8 mouse cellular contexts compared by ENCODE assay signal in the genomic region with DNA sequence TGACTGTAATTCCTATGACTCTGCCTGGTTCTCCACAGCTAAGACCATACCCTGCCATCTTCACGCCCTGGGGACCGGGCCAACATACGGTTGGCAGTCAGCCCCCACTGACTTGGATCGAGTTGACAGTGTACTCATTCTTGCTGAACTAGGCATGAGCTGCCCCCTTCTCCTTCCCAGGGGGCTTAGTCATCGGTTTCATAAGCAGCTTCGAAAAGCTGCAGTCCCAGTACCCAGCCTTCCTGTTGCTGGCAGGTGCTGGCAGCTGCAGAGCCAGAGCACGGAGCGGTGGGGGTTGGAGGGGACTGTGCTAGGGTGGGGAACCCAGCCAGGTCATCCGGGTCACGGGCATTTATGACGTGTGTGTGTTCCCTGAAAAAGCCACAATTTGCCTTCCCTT. TPM values are rescaled to one million over a fixed set of nuclear protein-coding genes. Genes with fewer than 3 reads are reported as not detected.
A peak's percentile ranks its signal among the peaks of the same experiment; 100 is the strongest.
DNase-seq lines count a peak whose midpoint lies in the region; ATAC-seq lines count a peak whose summit lies in the region.

No protein-coding gene starts in this region.

- ATAC-seq in hindbrain, embryonic 14.5 days (ENCODE audit: low FRiP score): peak; percentile 49; the same call in 1 of the 2 replicates
- no peak for ATAC-seq in hindbrain, embryonic 12.5 days (ENCODE audit: low FRiP score)
- 0 out of 2 replicates have a peak, but pooled peaks have one; percentile 20 for ATAC-seq in embryonic facial prominence, embryonic 15.5 days (ENCODE audit: insufficient number of reproducible peaks, low FRiP score, low TSS enrichment, low read depth)

- no peaks in the 10 kb centered on the region for H3K4me1 ChIP-seq in hindbrain, embryonic 14.5 days (replicated peaks; ENCODE audit: control insufficient read depth, insufficient read depth, low read length)
- H3K4me1 ChIP-seq in hindbrain, embryonic 12.5 days: peaks cover 3% of the 10 kb centered on the region; the same call in 1 of the 2 replicates
- peaks cover 30% of the 10 kb centered on the region for H3K4me1 ChIP-seq in embryonic facial prominence, embryonic 15.5 days

- no peaks in the 10 kb centered on the region for H3K27me3 ChIP-seq in hindbrain, embryonic 14.5 days (ENCODE audit: control insufficient read depth, insufficient read depth, low read length)
- no peaks in the 10 kb centered on the region for H3K27me3 ChIP-seq in hindbrain, embryonic 12.5 days
- H3K27me3 ChIP-seq in embryonic facial prominence, embryonic 15.5 days: no peaks in the 10 kb centered on the region

- 72% methylated on average over 11 of the region's 11 CpGs for WGBS in hindbrain, embryonic 14.5 days
- WGBS in hindbrain, embryonic 12.5 days: 80% methylated on average over 11 of the region's 11 CpGs
- WGBS in embryonic facial prominence, embryonic 15.5 days: 57% methylated on average over 11 of the region's 11 CpGs

- intact Hi-C loops in heart, postnatal 36 days (cut with DNase I): loop anchor here (1.0 to 5.0 kb wide), 2 partner anchors 27 to 39 kb away; no protein-coding TSS in a partner anchor

- no peak for DNase-seq in hindbrain, embryonic 14.5 days (ENCODE audit: low spot score)
- DNase-seq in MN1 (ENCODE audit: low spot score): peak; percentile 71
- DNase-seq in heart, postnatal 36 days: peak; percentile 42 to 48
- DNase-seq in lung, postnatal 4 days: peak; percentile 19 to 36
- peak; percentile 60 to 81 for DNase-seq in thymus, postnatal 36 days
- no peak for DNase-seq in kidney, postnatal 25 days

- H3K9me3 ChIP-seq in hindbrain, embryonic 14.5 days (ENCODE audit: control insufficient read depth, low read length): no peaks in the 10 kb centered on the region
- H3K9me3 ChIP-seq in hindbrain, embryonic 12.5 days (replicated peaks): no peaks in the 10 kb centered on the region
- no peaks in the 10 kb centered on the region for H3K9me3 ChIP-seq in embryonic facial prominence, embryonic 15.5 days (replicated peaks)

- H3K27ac ChIP-seq in hindbrain, embryonic 14.5 days: no peak overlapping the region
- H3K27ac ChIP-seq in hindbrain, embryonic 12.5 days: no peak overlapping the region
- 0 out of 2 replicates have a peak overlapping the region, but pooled peaks have one; percentile 72 for H3K27ac ChIP-seq in embryonic facial prominence, embryonic 15.5 days (replicated peaks)

- no peaks in the 10 kb centered on the region for H3K36me3 ChIP-seq in hindbrain, embryonic 14.5 days (replicated peaks; ENCODE audit: control insufficient read depth, insufficient read depth)
- no peaks in the 10 kb centered on the region for H3K36me3 ChIP-seq in hindbrain, embryonic 12.5 days
- no peaks in the 10 kb centered on the region for H3K36me3 ChIP-seq in embryonic facial prominence, embryonic 15.5 days

- no peak overlapping the region for H3K4me3 ChIP-seq in hindbrain, embryonic 14.5 days (replicated peaks; ENCODE audit: low read length)
- no peak overlapping the region for H3K4me3 ChIP-seq in hindbrain, embryonic 12.5 days
- H3K4me3 ChIP-seq in embryonic facial prominence, embryonic 15.5 days (replicated peaks): no peak overlapping the region

- H3K4me2 ChIP-seq in hindbrain, embryonic 14.5 days (replicated peaks): no peak overlapping the region
- H3K4me2 ChIP-seq in hindbrain, embryonic 12.5 days (replicated peaks): no peak overlapping the region
- peak overlapping the region; percentile 34; the same call in 1 of the 2 replicates for H3K4me2 ChIP-seq in embryonic facial prominence, embryonic 15.5 days (replicated peaks)

- H3K9ac ChIP-seq in hindbrain, embryonic 14.5 days: no peak overlapping the region
- no peak overlapping the region for H3K9ac ChIP-seq in hindbrain, embryonic 12.5 days
- no peak overlapping the region for H3K9ac ChIP-seq in embryonic facial prominence, embryonic 15.5 days

RNA-seq across cellular contexts. Expression of gene Jdp2, which starts 27.5 kb away (rescaled TPM):
- 0.83 and 1.3 TPM in 2 replicates for polyA plus RNA-seq in hindbrain, embryonic 14.5 days (2014; fragmentation: Nextera tagmentation; extraction: Ambion mirVana)
- polyA plus RNA-seq in hindbrain, embryonic 12.5 days (2016; fragmentation: Nextera tagmentation; extraction: Ambion mirVana): 0.90 and 1.1 TPM in 2 replicates
- polyA plus RNA-seq in embryonic facial prominence, embryonic 15.5 days (2015; fragmentation: Nextera tagmentation; extraction: Ambion mirVana): 0.72 and 1.1 TPM in 2 replicates
- 1 to 10 TPM; 8.7 to 9.0 TPM for total RNA-seq in heart, postnatal 36 days (2021)

Comparison
In these comparisons a context has a peak if more than half of its experiments do, and no peak if none do; other contexts are left out.
1. DNase-seq: peak in MN1 (single experiment), heart, postnatal 36 days (2 of 2), lung, postnatal 4 days (2 of 2) and thymus, postnatal 36 days (2 of 2); none in hindbrain, embryonic 14.5 days (single experiment) and kidney, postnatal 25 days (0 of 2).